Mouse (Mus musculus): ENCODE measurements around the gene AC129217.1. TPM values are rescaled to one million over a fixed set of nuclear protein-coding genes. Genes with fewer than 3 reads are reported as not detected.

Gene AC129217.1
- polyA plus RNA-seq, 1 experiment from 2014 or later, result not detected

GRCm38 (mm10) chr19:8806810-8807209 is 22.8 kb upstream of the AC129217.1 start:
- Histone ChIP-seq H3K4me2 (no peak overlapping the region), H3K4me1 (replicated peaks) (peaks cover 22% of the 10 kb centered on the region), H3K27me3 (no peaks in the 10 kb centered on the region), H3K9me3 (replicated peaks) (no peaks in the 10 kb centered on the region), H3K4me3 (replicated peaks) (no peak overlapping the region), H3K27ac (replicated peaks) (no peak overlapping the region), H3K36me3 (replicated peaks) (peaks cover 67% of the 10 kb centered on the region), H3K9ac (no peak overlapping the region)
- ATAC-seq (ENCODE audit: insufficient read depth), result no peak
- WGBS (ENCODE audit: insufficient replicate concordance), result 79% methylated on average over 5 of the region's 5 CpGs

- H3K36me3 ChIP-seq (replicated peaks), result peaks cover 60% of the 10 kb centered on the region
- H3K4me3 ChIP-seq (replicated peaks), result no peak overlapping the region
- WGBS (ENCODE audit: insufficient replicate concordance), result 82% methylated on average over 11 of the region's 11 CpGs
- H3K27ac ChIP-seq (replicated peaks), result no peak overlapping the region
- no peak overlapping the region for H3K4me2 ChIP-seq
- H3K9ac ChIP-seq, result no peak overlapping the region
- H3K9me3 ChIP-seq (replicated peaks), result no peaks in the 10 kb centered on the region
- H3K4me1 ChIP-seq (replicated peaks), result peaks cover 26% of the 10 kb centered on the region
- no peaks in the 10 kb centered on the region for H3K27me3 ChIP-seq
- ATAC-seq (ENCODE audit: insufficient read depth), result no peak
Measured at GRCm38 (mm10) chr19:8815812-8816211, 13.8 kb upstream of the AC129217.1 start.

- Histone ChIP-seq H3K27ac (replicated peaks) (no peak overlapping the region), H3K9me3 (replicated peaks) (no peaks in the 10 kb centered on the region), H3K27me3 (no peaks in the 10 kb centered on the region), H3K4me2 (peak overlapping the region; percentile 86), H3K36me3 (replicated peaks) (peaks cover 52% of the 10 kb centered on the region), H3K4me3 (replicated peaks) (peak overlapping the region; percentile 14), H3K4me1 (replicated peaks) (peaks cover 28% of the 10 kb centered on the region), H3K9ac (0 out of 2 replicates have a peak overlapping the region, but pooled peaks have one; percentile 1)
- 73% methylated on average over 3 of the region's 3 CpGs for WGBS (ENCODE audit: insufficient replicate concordance)
- no peak for ATAC-seq (ENCODE audit: insufficient read depth)
Measured at GRCm38 (mm10) chr19:8817001-8817400, 12.6 kb upstream of the AC129217.1 start.

- no peaks in the 10 kb centered on the region for H3K9me3 ChIP-seq (replicated peaks)
- 13% methylated on average over 14 of the region's 14 CpGs for WGBS (ENCODE audit: insufficient replicate concordance)
- peaks cover 42% of the 10 kb centered on the region for H3K4me1 ChIP-seq (replicated peaks)
- H3K9ac ChIP-seq, result peak overlapping the region; percentile 95
- H3K4me2 ChIP-seq, result peak overlapping the region; percentile 86
- H3K27ac ChIP-seq (replicated peaks), result peak overlapping the region; percentile 100
- peaks cover 47% of the 10 kb centered on the region for H3K36me3 ChIP-seq (replicated peaks)
- no peaks in the 10 kb centered on the region for H3K27me3 ChIP-seq
- H3K4me3 ChIP-seq (replicated peaks), result peak overlapping the region; percentile 92
- ATAC-seq (ENCODE audit: insufficient read depth), result no peak
Measured at GRCm38 (mm10) chr19:8818301-8818798, 11.2 kb upstream of the AC129217.1 start.

- Histone ChIP-seq H3K4me2 (peak within 1 kb of the TSS; percentile 86), H3K27ac (replicated peaks) (peak within 1 kb of the TSS; percentile 100), H3K36me3 (replicated peaks) (peaks cover 48% of the 10 kb centered on the region), H3K9ac (peak within 1 kb of the TSS; percentile 95), H3K4me1 (replicated peaks) (peaks cover 43% of the 10 kb centered on the region), H3K27me3 (no peaks in the 10 kb centered on the region), H3K9me3 (replicated peaks) (no peaks in the 10 kb centered on the region), H3K4me3 (replicated peaks) (peak within 1 kb of the TSS; percentile 92)
- WGBS (ENCODE audit: insufficient replicate concordance), result 1% methylated on average over 33 of the region's 33 CpGs
- ATAC-seq (ENCODE audit: insufficient read depth), result peak; percentile 78
Measured at GRCm38 (mm10) chr19:8818801-8819595, 10.6 kb upstream of the AC129217.1 start, which contains the start of gene Ttc9c. TSS of gene Ttc9c (minus strand) at chr19:8819333.

- Histone ChIP-seq H3K27me3 (no peaks in the 10 kb centered on the region), H3K4me2 (peak within 1 kb of the TSS; percentile 86), H3K9me3 (replicated peaks) (no peaks in the 10 kb centered on the region), H3K9ac (peak within 1 kb of the TSS; percentile 95), H3K4me3 (replicated peaks) (peak within 1 kb of the TSS; percentile 92), H3K4me1 (replicated peaks) (peaks cover 43% of the 10 kb centered on the region), H3K36me3 (replicated peaks) (peaks cover 49% of the 10 kb centered on the region), H3K27ac (replicated peaks) (peak within 1 kb of the TSS; percentile 100)
- ATAC-seq (ENCODE audit: insufficient read depth), result peak; percentile 90
- WGBS (ENCODE audit: insufficient replicate concordance), result under 1% methylated on average over 83 of the region's 83 CpGs
Measured at GRCm38 (mm10) chr19:8819596-8820423, 9.8 kb upstream of the AC129217.1 start, which contains the start of gene Hnrnpul2. TSS of gene Hnrnpul2 (plus strand) at chr19:8820010.

- Histone ChIP-seq H3K27ac (replicated peaks) (peak overlapping the region; percentile 100), H3K4me1 (replicated peaks) (peaks cover 43% of the 10 kb centered on the region), H3K9ac (peak overlapping the region; percentile 95), H3K27me3 (no peaks in the 10 kb centered on the region), H3K36me3 (replicated peaks) (peaks cover 49% of the 10 kb centered on the region), H3K4me3 (replicated peaks) (peak overlapping the region; percentile 92), H3K4me2 (peak overlapping the region; percentile 86), H3K9me3 (replicated peaks) (no peaks in the 10 kb centered on the region)
- 0% methylated on average over 48 of the region's 48 CpGs for WGBS (ENCODE audit: insufficient replicate concordance)
- ATAC-seq (ENCODE audit: insufficient read depth), result peak; percentile 65
Measured at GRCm38 (mm10) chr19:8820424-8820956, 9.1 kb upstream of the AC129217.1 start.

GRCm38 (mm10) chr19:8821146-8821545 is 8.4 kb upstream of the AC129217.1 start:
- ATAC-seq (ENCODE audit: insufficient read depth), result no peak
- peaks cover 49% of the 10 kb centered on the region for H3K36me3 ChIP-seq (replicated peaks)
- peaks cover 40% of the 10 kb centered on the region for H3K4me1 ChIP-seq (replicated peaks)

GRCm38 (mm10) chr19:8822696-8823095 is 6.9 kb upstream of the AC129217.1 start:
- peaks cover 54% of the 10 kb centered on the region for H3K36me3 ChIP-seq (replicated peaks)
- H3K4me2 ChIP-seq, result peak overlapping the region; percentile 86
- no peak for ATAC-seq (ENCODE audit: insufficient read depth)
- H3K27me3 ChIP-seq, result no peaks in the 10 kb centered on the region
- peak overlapping the region; percentile 92 for H3K4me3 ChIP-seq (replicated peaks)
- H3K9me3 ChIP-seq (replicated peaks), result no peaks in the 10 kb centered on the region
- H3K9ac ChIP-seq, result 0 out of 2 replicates have a peak overlapping the region, but pooled peaks have one; percentile 95
- no peak overlapping the region for H3K27ac ChIP-seq (replicated peaks)
- WGBS (ENCODE audit: insufficient replicate concordance), result 82% methylated on average over 8 of the region's 8 CpGs
- peaks cover 26% of the 10 kb centered on the region for H3K4me1 ChIP-seq (replicated peaks)

More at GRCm38 (mm10) chr19:8821146-8821545, 8.4 kb upstream of the AC129217.1 start:
- peak overlapping the region; percentile 95 for H3K9ac ChIP-seq
- no peaks in the 10 kb centered on the region for H3K9me3 ChIP-seq (replicated peaks)
- peak overlapping the region; percentile 100 for H3K27ac ChIP-seq (replicated peaks)
- H3K27me3 ChIP-seq, result no peaks in the 10 kb centered on the region
- 0% methylated on average over 7 of the region's 7 CpGs for WGBS (ENCODE audit: insufficient replicate concordance)
- H3K4me2 ChIP-seq, result peak overlapping the region; percentile 86
- peak overlapping the region; percentile 92 for H3K4me3 ChIP-seq (replicated peaks)

- Histone ChIP-seq H3K4me1 (replicated peaks) (peaks cover 5% of the 10 kb centered on the region; the same call in 1 of the 2 replicates), H3K9ac (no peak overlapping the region), H3K36me3 (replicated peaks) (peaks cover 99% of the 10 kb centered on the region), H3K27ac (replicated peaks) (no peak overlapping the region), H3K4me3 (replicated peaks) (no peak overlapping the region), H3K27me3 (no peaks in the 10 kb centered on the region), H3K4me2 (no peak overlapping the region), H3K9me3 (replicated peaks) (no peaks in the 10 kb centered on the region)
- ATAC-seq (ENCODE audit: insufficient read depth), result no peak
- 96% methylated on average over 8 of the region's 8 CpGs for WGBS (ENCODE audit: insufficient replicate concordance)
Measured at GRCm38 (mm10) chr19:8830664-8831063, 1.1 kb downstream of the AC129217.1 start.
